Mouse (Mus musculus): Measurements from ENCODE around the gene Fbxl21. TPM values are rescaled to one million over a fixed set of nuclear protein-coding genes. Genes with fewer than 3 reads are reported as not detected.

Fbxl21 gene
- polyA plus RNA-seq (2012), result 0.17 and 0.34 TPM in 2 replicates

DNA sequence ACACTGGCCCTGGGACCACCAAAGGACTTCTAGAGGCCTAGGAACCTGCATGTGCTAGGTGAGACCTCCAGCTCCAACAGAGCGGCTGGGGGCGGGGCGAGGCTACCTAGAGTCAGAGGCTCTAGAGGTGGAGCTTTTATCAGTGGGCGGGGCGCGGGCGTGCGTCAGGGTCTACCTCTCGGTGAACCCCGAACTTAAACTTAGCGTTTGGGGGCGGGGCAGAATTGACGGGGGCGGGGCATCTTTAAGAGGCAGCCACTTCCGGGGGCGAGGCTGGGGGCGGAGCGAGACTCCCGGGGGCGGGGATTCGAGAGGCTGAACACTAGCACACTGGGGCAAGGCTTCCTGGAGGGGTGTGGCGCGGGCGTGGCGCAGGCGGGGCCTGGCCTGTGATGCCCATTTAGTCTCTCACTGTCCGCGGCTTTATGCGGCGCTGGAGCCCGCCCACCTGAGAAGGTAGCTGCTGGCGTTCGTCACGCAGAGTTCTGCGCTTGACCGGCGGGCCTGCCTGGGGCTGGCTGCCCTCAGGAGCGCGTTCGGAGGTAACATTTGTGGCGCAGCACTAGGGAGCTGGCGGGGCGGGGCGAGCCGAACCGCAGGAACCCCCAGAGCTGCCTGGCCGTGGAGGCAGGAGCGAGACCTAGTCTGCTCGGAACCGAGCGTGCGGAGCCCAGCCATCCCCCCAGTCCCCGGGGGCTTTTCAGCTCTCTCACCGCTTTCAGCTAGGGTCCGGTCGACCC lies at the start of gene Fbxl21:
Gene Fbxl21, plus strand, starts transcription at position 392 of the 740 bp plus-strand sequence.

DNA sequence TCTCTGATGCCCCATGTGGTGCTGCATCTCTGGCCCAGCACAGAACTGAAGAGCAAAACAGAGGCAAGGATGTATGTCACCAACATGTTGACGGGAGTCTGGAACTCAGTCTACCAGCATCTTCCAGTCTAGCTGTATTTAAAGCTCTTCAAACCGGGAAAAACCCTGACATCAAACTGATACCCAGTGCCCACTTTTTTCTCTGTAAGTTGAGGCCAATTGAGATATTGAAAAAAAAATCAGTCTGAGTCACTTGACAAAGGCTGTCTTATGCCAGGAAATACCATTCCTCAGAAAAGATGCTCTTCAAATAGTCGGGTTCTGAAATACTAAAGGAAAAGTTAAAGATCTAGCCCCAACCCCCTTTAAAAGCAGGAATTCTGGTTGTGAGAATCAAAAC lies 40.1 kb upstream of the Fbxl21 start, which contains the start of gene Il9:
Gene Il9, minus strand, starts transcription at position 101 of the 400 bp plus-strand sequence.

DNA sequence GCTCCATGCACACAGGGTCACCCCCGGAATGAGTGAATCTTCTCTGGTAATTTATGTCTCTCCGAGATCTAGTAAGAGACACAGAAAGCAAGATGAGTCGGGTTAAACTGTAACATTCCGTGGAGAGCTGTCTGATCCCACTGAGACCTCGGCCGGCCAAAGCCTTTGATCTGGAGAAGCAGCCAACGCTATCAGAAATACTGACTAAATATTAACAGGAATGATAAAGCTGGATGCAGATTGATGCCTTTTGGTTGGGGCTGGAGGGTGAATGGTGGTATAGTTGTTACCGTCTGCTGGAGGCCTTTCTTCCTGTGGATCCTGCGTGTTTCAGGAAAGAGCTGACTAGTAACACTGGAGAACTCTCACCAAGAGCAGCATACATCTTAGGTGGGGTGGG lies 26.1 kb downstream of the Fbxl21 start, which contains the start of gene Lect2:
Gene Lect2, minus strand, starts transcription at position 102 of the 400 bp plus-strand sequence.

Other genes starting within 250 kb of the Fbxl21 start
- 0.08 TPM in 1 of 2 replicates, not detected in the other for gene Cxcl14, start 225.9 kb upstream of the Fbxl21 start, polyA plus RNA-seq (2012)
- gene Gm3045, start 95.9 kb upstream of the Fbxl21 start, polyA plus RNA-seq (2012), result not detected in 2 replicates
- 0.03 TPM in 1 of 2 replicates, not detected in the other for gene Slc25a48, start 84.1 kb upstream of the Fbxl21 start, polyA plus RNA-seq (2012)
- gene Il9, start 40.2 kb upstream of the Fbxl21 start, polyA plus RNA-seq (2012), result not detected in 2 replicates
- not detected in 2 replicates for gene Lect2, start 26.0 kb downstream of the Fbxl21 start, polyA plus RNA-seq (2012)
- gene Tgfbi, start 87.1 kb downstream of the Fbxl21 start, polyA plus RNA-seq (2012), result 15.5 and 36.3 TPM in 2 replicates
- gene Smad5, start 180.5 kb downstream of the Fbxl21 start, polyA plus RNA-seq (2012), result 5.1 and 7.0 TPM in 2 replicates
- 0.12 TPM in 1 of 2 replicates, not detected in the other for gene Gm45623, start 231.4 kb downstream of the Fbxl21 start, polyA plus RNA-seq (2012)

Data from megakaryocyte-erythroid progenitor cell, adult 5 weeks (primary cell).